Mouse (Mus musculus) left cerebral cortex, adult 18-20 months (tissue): Measurements from ENCODE around the gene Mphosph9. TPM values are rescaled to one million over a fixed set of nuclear protein-coding genes. Genes with fewer than 3 reads are reported as not detected.

Experiments used
- DNase-seq, 2 experiments: peaks; one replicate each; pipeline ENCODE4 v3.0.0; 2021 to 2022; ENCODE audit warnings: low spot score in 2 of 2, mixed read lengths in 1 of 2
- total RNA-seq, 2 experiments: library from RNA; stranded (reverse); gene quantifications; 2 replicates each; pipeline ENCODE4 v1.2.3; 2021

The Mphosph9 gene
- total RNA-seq, 2 experiments from 2014 or later = 13.8 to 22.5 TPM

GRCm38 (mm10) chr5:124216403-124216802 lies 111.4 kb downstream of the Mphosph9 start:
- no peak for DNase-seq

GRCm38 (mm10) chr5:124215647-124216046 lies 112.1 kb downstream of the Mphosph9 start:
- no peak for DNase-seq

- no peak for DNase-seq
Measured at GRCm38 (mm10) chr5:124214516-124215145, 113.1 kb downstream of the Mphosph9 start.

- DNase-seq = no peak
Measured at GRCm38 (mm10) chr5:124213588-124214469, 113.9 kb downstream of the Mphosph9 start.

- DNase-seq = no peak
Measured at GRCm38 (mm10) chr5:124211669-124212068, 116.1 kb downstream of the Mphosph9 start.

- DNase-seq = no peak
Measured at GRCm38 (mm10) chr5:124211234-124211633, 116.5 kb downstream of the Mphosph9 start.

- no peak for DNase-seq
Measured at GRCm38 (mm10) chr5:124210281-124211016, 117.3 kb downstream of the Mphosph9 start.

- no peak for DNase-seq
Measured at GRCm38 (mm10) chr5:124209850-124210249, 117.9 kb downstream of the Mphosph9 start.

GRCm38 (mm10) chr5:124208030-124208429 lies 119.7 kb downstream of the Mphosph9 start:
- no peak for DNase-seq

- no peak for DNase-seq
Measured at GRCm38 (mm10) chr5:124206481-124207038, 121.2 kb downstream of the Mphosph9 start.

- no peak for DNase-seq
Measured at GRCm38 (mm10) chr5:124205809-124206380, 121.9 kb downstream of the Mphosph9 start.

GRCm38 (mm10) chr5:124205211-124205610 lies 122.6 kb downstream of the Mphosph9 start:
- no peak for DNase-seq

GRCm38 (mm10) chr5:124204127-124204794 lies 123.5 kb downstream of the Mphosph9 start:
- no peak for DNase-seq

- no peak for DNase-seq
Measured at GRCm38 (mm10) chr5:124203251-124203650, 124.5 kb downstream of the Mphosph9 start.

- DNase-seq = no peak
Measured at GRCm38 (mm10) chr5:124202071-124202470, 125.7 kb downstream of the Mphosph9 start.

GRCm38 (mm10) chr5:124201564-124201963 lies 126.2 kb downstream of the Mphosph9 start:
- DNase-seq = no peak
